Comparison of ENCODE assay signal across 16 mouse cellular contexts in genomic region chr19:16464730-16465129, GRCm38 (mm10). TPM values are rescaled to one million over a fixed set of nuclear protein-coding genes. Genes with fewer than 3 reads are reported as not detected.
A peak's percentile ranks its signal among the peaks of the same experiment; 100 is the strongest.
DNase-seq lines count a peak whose midpoint lies in the region; ATAC-seq and TF ChIP-seq lines count a peak whose summit lies in the region.
"Had no signal": no experiment of that assay in that cellular context is flagged by ENCODE, and none has a peak within 500 bp of the region (broad histone marks: within the 10 kb centered on the region; RNA-seq: fewer than 3 reads in every experiment).

No protein-coding gene starts in this region.

- H3K4me2 ChIP-seq in lung, embryonic 14.5 days: no peak overlapping the region
- H3K4me2 ChIP-seq: forebrain, embryonic 12.5 days; liver, embryonic 15.5 days had no signal

- ATAC-seq in lung, embryonic 14.5 days (ENCODE audit: insufficient read depth): no peak

- H3K4me3 ChIP-seq in lung, embryonic 14.5 days (ENCODE audit: low read depth, low read length): no peak overlapping the region
- H3K4me3 ChIP-seq: forebrain, embryonic 12.5 days; hindbrain, embryonic 10.5 days; liver, embryonic 15.5 days had no signal

- intact Hi-C loops in heart, postnatal 10 days (cut with DNase I): no loop called here
- intact Hi-C loops in left cerebral cortex, postnatal 14 days (cut with DNase I): no loop called here

- H3K36me3 ChIP-seq in lung, embryonic 14.5 days (ENCODE audit: insufficient read depth): no peaks in the 10 kb centered on the region
- H3K36me3 ChIP-seq: forebrain, embryonic 12.5 days; G1E; hindbrain, embryonic 10.5 days; liver, embryonic 15.5 days had no signal

- 48% methylated on average over 4 of the region's 4 CpGs for WGBS in lung, embryonic 14.5 days

- H3K4me1 ChIP-seq in lung, embryonic 14.5 days (ENCODE audit: insufficient read depth): no peaks in the 10 kb centered on the region
- H3K4me1 ChIP-seq: forebrain, embryonic 12.5 days had no signal

- no peak for TF ChIP-seq CTCF in lung, embryonic 14.5 days (IDR thresholded peaks at IDR 0.05; ENCODE audit: low read depth)

- DNase-seq in kidney, postnatal 10 days: peak; percentile 32
- no peak for DNase-seq in kidney, adult 11 months
- DNase-seq in heart, postnatal 10 days: peak; percentile 21 to 22
- peak; percentile 32 for DNase-seq in lung, embryonic 14.5 days
- DNase-seq in lung, postnatal 4 days: peak; percentile 39 to 69
- DNase-seq in adrenal gland, postnatal 10 days: no peak
- no peak for DNase-seq in left cerebral cortex, postnatal 14 days (ENCODE audit: low spot score in 2 of 2)
- DNase-seq: adrenal gland, adult 2 months; cerebellum, adult 11 months; cerebellum, postnatal 25 days; right cerebral cortex, adult 18-20 months; thymus, adult 18-20 months had no signal

- no peaks in the 10 kb centered on the region; the same call in 1 of the 2 replicates for H3K9me3 ChIP-seq in lung, embryonic 14.5 days (ENCODE audit: low read depth, low read length)
- H3K9me3 ChIP-seq: forebrain, embryonic 12.5 days; G1E; hindbrain, embryonic 10.5 days; liver, embryonic 15.5 days had no signal

- H3K27ac ChIP-seq in lung, embryonic 14.5 days (ENCODE audit: low read depth): no peak overlapping the region
- H3K27ac ChIP-seq: forebrain, embryonic 12.5 days; hindbrain, embryonic 10.5 days; liver, embryonic 15.5 days had no signal

- H3K27me3 ChIP-seq in lung, embryonic 14.5 days (ENCODE audit: insufficient read depth, low read length): no peaks in the 10 kb centered on the region
- H3K27me3 ChIP-seq: forebrain, embryonic 12.5 days; liver, embryonic 15.5 days had no signal

- no peak overlapping the region for H3K9ac ChIP-seq in lung, embryonic 14.5 days
- H3K9ac ChIP-seq: forebrain, embryonic 12.5 days; liver, embryonic 15.5 days had no signal

RNA-seq across cellular contexts. Expression of gene Gna14, which starts 29.2 kb away (rescaled TPM):
- total RNA-seq in heart, postnatal 10 days (2021): under 1 TPM; 0.42 to 0.43 TPM
- 10.5 and 13.4 TPM in 2 replicates for polyA plus RNA-seq in lung, embryonic 14.5 days (2014; fragmentation: Nextera tagmentation; extraction: Ambion mirVana)
- 10 to 100 TPM; 17.6 to 29.1 TPM for total RNA-seq in adrenal gland, postnatal 10 days (2021)
- total RNA-seq in left cerebral cortex, postnatal 14 days (2021): under 1 TPM; 0.33 to 0.40 TPM
- total RNA-seq: G1E had no signal
- polyA plus RNA-seq: G1E had no signal

Comparison
In these comparisons a context has a peak if more than half of its experiments do, and no peak if none do; other contexts are left out.
1. DNase-seq: peak in kidney, postnatal 10 days (single experiment), heart, postnatal 10 days (2 of 2), lung, embryonic 14.5 days (single experiment) and lung, postnatal 4 days (2 of 2); none in kidney, adult 11 months (single experiment), adrenal gland, postnatal 10 days (single experiment) and left cerebral cortex, postnatal 14 days (0 of 2).
2. RNA of gene Gna14, which starts 29.2 kb away (total RNA-seq): 17.6 to 29.1 TPM in adrenal gland, postnatal 10 days; 0.42 to 0.43 TPM in heart, postnatal 10 days and 0.33 to 0.40 TPM in left cerebral cortex, postnatal 14 days; every median in the first group is over 10 times any median in the second.